Mouse (Mus musculus) ES-E14 (cell line): ENCODE measurements around the gene Dlx3. TPM values are rescaled to one million over a fixed set of nuclear protein-coding genes. Genes with fewer than 3 reads are reported as not detected.
A peak's percentile ranks its signal among the peaks of the same experiment; 100 is the strongest.

ENCODE experiments used
- DNase-seq: peaks from one replicate; pipeline ENCODE4 v3.0.0-alpha.2; 2013; ENCODE audit warnings: low read depth, low spot score
- H3K27ac ChIP-seq: 2 replicates; pipeline ENCODE4 v1.5.1; 2012; ENCODE audit warnings: low read depth, mild to moderate bottlenecking, low read length, moderate library complexity, mixed read lengths; ENCODE audit not compliant: poor library complexity, insufficient read depth, severe bottlenecking
- H3K36me3 ChIP-seq: 2 replicates; pipeline ENCODE4 v1.6.1; 2012; ENCODE audit warnings: mild to moderate bottlenecking, low read length, moderate library complexity, mixed read lengths; ENCODE audit not compliant: control insufficient read depth, poor library complexity, insufficient read depth, severe bottlenecking
- H3K4me1 ChIP-seq, 2 experiments: fragments of 150-350 bp in 1 of 2; sonication (generic) in 1 of 2; 2 replicates each; pipeline ENCODE4 v1.6.1; 2012; ENCODE audit warnings: low read length in 2 of 2, mild to moderate bottlenecking in 1 of 2, mixed read lengths in 1 of 2; ENCODE audit not compliant: control insufficient read depth in 2 of 2, insufficient read depth in 2 of 2, poor library complexity in 1 of 2
- H3K4me3 ChIP-seq, 2 experiments: fragments of 150-350 bp in 1 of 2; sonication (generic) in 1 of 2; 2 replicates each; pipeline ENCODE4 v1.5.1; 2012; ENCODE audit warnings: low read length in 2 of 2, low read depth in 1 of 2, mild to moderate bottlenecking in 1 of 2, mixed read lengths in 1 of 2; ENCODE audit not compliant: insufficient read depth in 1 of 2, poor library complexity in 1 of 2, severe bottlenecking in 1 of 2
- H3K9ac ChIP-seq: 2 replicates; pipeline ENCODE4 v1.6.1; 2012; ENCODE audit warnings: low read depth, mild to moderate bottlenecking, low read length, mixed read lengths; ENCODE audit not compliant: poor library complexity, insufficient read depth, severe bottlenecking
- H3K9me3 ChIP-seq: fragments of 150-350 bp; sonication (generic); 2 replicates; pipeline ENCODE4 v1.6.1; 2012; ENCODE audit warnings: low read depth, mild to moderate bottlenecking, low read length; ENCODE audit not compliant: control insufficient read depth, insufficient read depth
- CHD2 ChIP-seq: IDR thresholded peaks from 2 replicates; pipeline ENCODE4 v1.6.1; 2014; ENCODE audit warnings: mild to moderate bottlenecking, low read depth, low read length, inconsistent platforms
- HCFC1 ChIP-seq: IDR thresholded peaks from 2 replicates; pipeline ENCODE4 v1.6.1; 2012; ENCODE audit warnings: low read length, inconsistent platforms, borderline replicate concordance; ENCODE audit not compliant: insufficient read depth
- MAFK ChIP-seq: IDR thresholded peaks from 2 replicates; pipeline ENCODE4 v1.6.1; 2014; ENCODE audit warnings: mild to moderate bottlenecking, low read depth, low read length, inconsistent platforms; ENCODE audit not compliant: insufficient read depth
- ZC3H11A ChIP-seq: IDR thresholded peaks from 2 replicates; pipeline ENCODE4 v1.6.1; 2012; ENCODE audit warnings: low read depth, mild to moderate bottlenecking, inconsistent platforms, low read length, borderline replicate concordance
- ZNF384 ChIP-seq: IDR thresholded peaks from 2 replicates; pipeline ENCODE4 v1.6.1; 2012; ENCODE audit warnings: low read depth, low read length, inconsistent platforms
- in situ Hi-C, 2 experiments: fragments of 600-800 bp; cut with MboI; formaldehyde crosslinking; loops; one replicate each; pipeline ENCODE4 v1.15.1; 2025; ENCODE audit warnings: low sequenced_read_pairs in 2 of 2, inconsistent platforms in 1 of 2; ENCODE audit not compliant: unreplicated experiment in 2 of 2
- total RNA-seq: library from RNA; depleted of rRNA; stranded (reverse); fragments of 300-350 nt; gene quantifications from 2 replicates; pipeline ENCODE4 v1.2.3, GENCODE M21; 2012; rRNA removed

Dlx3 gene
- total RNA-seq: 0.11 and 0.54 TPM in 2 replicates

DNA sequence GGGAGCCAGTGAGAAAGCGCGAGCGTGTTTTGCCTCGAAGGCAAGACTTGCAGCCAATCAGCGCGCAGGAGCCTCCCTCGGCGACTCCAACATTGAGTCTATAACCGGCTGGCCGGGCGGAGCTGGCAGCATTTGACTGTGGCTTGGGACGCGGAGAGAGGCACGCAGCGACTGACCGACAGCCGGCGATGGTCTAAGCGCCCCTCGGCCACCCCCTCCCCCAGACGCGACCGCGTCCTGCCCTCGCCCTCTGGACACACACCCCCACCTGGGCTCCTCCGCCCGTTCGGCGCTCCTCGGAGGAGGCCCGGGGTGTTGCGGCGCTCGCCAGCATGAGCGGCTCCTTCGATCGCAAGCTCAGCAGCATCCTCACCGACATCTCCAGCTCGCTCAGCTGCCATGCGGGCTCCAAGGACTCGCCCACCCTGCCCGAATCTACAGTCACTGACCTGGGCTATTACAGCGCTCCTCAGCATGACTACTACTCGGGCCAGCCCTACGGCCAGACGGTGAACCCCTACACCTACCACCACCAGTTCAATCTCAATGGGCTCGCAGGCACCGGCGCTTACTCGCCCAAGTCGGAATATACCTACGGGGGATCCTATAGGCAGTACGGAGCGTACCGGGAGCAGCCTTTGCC is at the start of gene Dlx3:
Dlx3 (plus strand) TSS at position 130 of the 643 bp plus-strand sequence.
- no peak within 1 kb of the TSS for H3K27ac ChIP-seq
- H3K4me1 ChIP-seq: peaks cover 0 to 10% of the 10 kb centered on the region in 2 experiments; a peak in 1 of 4 replicates
- no peaks in the 10 kb centered on the region for H3K9me3 ChIP-seq
- peak within 1 kb of the TSS; percentile 51 to 56; a peak in 3 of 4 replicates for H3K4me3 ChIP-seq
- peak within 1 kb of the TSS; percentile 21; the same call in 1 of the 2 replicates for H3K9ac ChIP-seq
- no peaks in the 10 kb centered on the region for H3K36me3 ChIP-seq
- in situ Hi-C loops: loop anchor here (5.0 to 25.0 kb wide), 3 partner anchors 117 to 405 kb away; partner anchors contain the start of gene Nxph3 (in 1 of the 2)
- peak; percentile 54 for DNase-seq
- TF ChIP-seq MAFK (no peak), CHD2 (no peak), ZC3H11A (no peak), HCFC1 (no peak), ZNF384 (no peak)

DNA sequence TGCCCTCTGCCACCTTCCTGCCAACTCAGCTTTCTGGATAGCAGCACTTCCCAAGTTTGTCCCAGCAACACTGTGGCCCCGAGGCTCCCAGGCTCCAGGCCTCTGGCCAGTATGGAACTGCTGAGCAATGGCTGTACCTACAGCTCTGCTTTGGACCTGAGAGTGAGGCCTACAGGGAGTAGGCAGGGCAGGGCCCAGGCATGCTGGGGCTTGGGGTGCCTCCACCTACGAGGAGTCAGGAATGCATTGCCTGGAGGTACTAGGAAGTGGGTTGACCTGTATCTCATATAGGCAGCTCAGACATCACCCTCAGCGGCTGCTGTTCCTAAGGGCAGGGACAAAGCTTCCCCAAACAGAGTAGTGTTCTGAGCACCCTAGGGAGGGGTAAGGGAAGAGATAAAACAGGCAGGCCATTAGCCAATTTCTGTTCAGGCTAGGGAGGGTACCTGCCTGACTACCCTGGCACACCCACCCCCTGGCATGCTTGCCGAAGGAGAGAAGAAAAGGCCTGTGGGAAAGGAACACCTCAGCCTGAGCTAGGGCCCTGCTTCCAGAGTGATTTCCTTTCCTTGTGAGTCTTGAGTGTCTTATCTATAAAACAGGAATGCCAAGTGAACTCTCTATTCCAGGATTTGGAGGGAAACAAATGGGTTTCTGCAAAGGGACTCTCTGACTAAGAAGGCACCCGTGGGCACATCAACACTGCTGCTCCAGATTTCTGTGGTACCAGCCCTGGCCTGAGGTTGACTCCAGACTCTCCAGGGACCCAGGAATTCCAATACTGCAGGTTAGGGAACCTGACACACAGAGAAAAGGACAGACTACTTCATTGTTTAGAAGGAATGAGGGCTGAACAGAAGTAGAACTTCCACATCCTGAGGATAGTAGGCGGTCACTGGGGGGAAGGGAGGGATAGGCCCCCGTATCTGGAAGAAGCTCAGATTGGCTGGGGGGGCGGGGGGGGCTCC is 49.5 kb upstream of the Dlx3 start:
- no peak overlapping the region for H3K4me3 ChIP-seq
- DNase-seq: no peak
- H3K4me1 ChIP-seq: peaks cover 10 to 39% of the 10 kb centered on the region in 2 experiments
- H3K9ac ChIP-seq: no peak overlapping the region
- TF ChIP-seq CHD2 (no peak), ZC3H11A (no peak), ZNF384 (no peak), MAFK (no peak), HCFC1 (no peak)
- no peaks in the 10 kb centered on the region for H3K9me3 ChIP-seq
- in situ Hi-C loops: no loop called here
- peaks cover 7% of the 10 kb centered on the region for H3K36me3 ChIP-seq
- H3K27ac ChIP-seq: peak overlapping the region; percentile 33; the same call in 1 of the 2 replicates

GRCm38 (mm10) chr11:95071266-95071665 is 48.7 kb upstream of the Dlx3 start:
- peaks cover 10 to 40% of the 10 kb centered on the region in 2 experiments for H3K4me1 ChIP-seq
- no peak for TF ChIP-seq ZC3H11A
- TF ChIP-seq HCFC1: no peak
- TF ChIP-seq ZNF384: no peak
- TF ChIP-seq CHD2: no peak
- no peak for TF ChIP-seq MAFK
- peak overlapping the region; percentile 33; the same call in 1 of the 2 replicates for H3K27ac ChIP-seq
- H3K36me3 ChIP-seq: peaks cover 2% of the 10 kb centered on the region; the same call in 1 of the 2 replicates
- no peak overlapping the region for H3K4me3 ChIP-seq
- in situ Hi-C loops: no loop called here
- no peak for DNase-seq
- no peak overlapping the region; the same call in 1 of the 2 replicates for H3K9ac ChIP-seq
- no peaks in the 10 kb centered on the region for H3K9me3 ChIP-seq

GRCm38 (mm10) chr11:95072136-95072535 is 47.8 kb upstream of the Dlx3 start:
- Histone ChIP-seq H3K27ac (no peak overlapping the region), H3K9me3 (no peaks in the 10 kb centered on the region), H3K9ac (peak overlapping the region; percentile 38; the same call in 1 of the 2 replicates), H3K36me3 (peaks cover 2% of the 10 kb centered on the region; the same call in 1 of the 2 replicates), H3K4me3 (peak overlapping the region in 1 of 2 experiments; percentile 13; a peak in 1 of 4 replicates), H3K4me1 (peaks cover 10 to 40% of the 10 kb centered on the region in 2 experiments)
- no peak for TF ChIP-seq ZC3H11A
- no peak for TF ChIP-seq CHD2
- TF ChIP-seq MAFK: no peak
- no peak for TF ChIP-seq HCFC1
- no peak for TF ChIP-seq ZNF384
- DNase-seq: no peak
- in situ Hi-C loops: no loop called here
